Mouse (Mus musculus) testis, adult 2 months (tissue): ENCODE results near the gene Dpm3.

Experiments
- CTCF ChIP-seq: fragments of 200-500 bp; IDR thresholded peaks from 2 replicates; pipeline ENCODE4 v1.5.1; 2012; ENCODE audit warnings: low read depth, mild to moderate bottlenecking, inconsistent platforms, low read length, moderate library complexity; ENCODE audit not compliant: control insufficient read depth, insufficient read depth, insufficient replicate concordance
- POLR2A ChIP-seq: fragments of 200-500 bp; IDR thresholded peaks from 2 replicates; pipeline ENCODE4 v1.6.1; 2012; ENCODE audit warnings: low read depth, mild to moderate bottlenecking, inconsistent platforms, low read length, moderate library complexity; ENCODE audit not compliant: control insufficient read depth

GRCm38 (mm10) chr3:89224796-89225195, 34.4 kb upstream of the Dpm3 start:
- TF ChIP-seq CTCF = no peak
- no peak for TF ChIP-seq POLR2A
